Mouse (Mus musculus) E14TG2a.4 (cell line): ENCODE measurements around the gene Ralgps1.

Experiments used
- H3K27me3 ChIP-seq: 2 replicates; pipeline ENCODE4 v1.6.1; 2014; ENCODE audit warnings: low read length, control low read depth; ENCODE audit not compliant: insufficient read depth
- H3K36me3 ChIP-seq: 2 replicates; pipeline ENCODE4 v1.6.1; 2014; ENCODE audit warnings: low read length, control low read depth; ENCODE audit not compliant: insufficient read depth
- H3K4me1 ChIP-seq: replicated peaks from 2 replicates; pipeline ENCODE4 v1.6.1; 2014; ENCODE audit warnings: low read depth, low read length, control low read depth
- H3K4me3 ChIP-seq: replicated peaks from 2 replicates; pipeline ENCODE4 v1.5.1; 2014; ENCODE audit warnings: mild to moderate bottlenecking, low read length
- H3K9me3 ChIP-seq: 2 replicates; pipeline ENCODE4 v1.6.1; 2014; ENCODE audit warnings: low read length, control low read depth
- CTCF ChIP-seq: conservative IDR thresholded peaks from 2 replicates; pipeline ENCODE4 v1.5.1; 2014; ENCODE audit warnings: low read length
- NANOG ChIP-seq: IDR thresholded peaks from 2 replicates; pipeline ENCODE4 v1.6.1; 2014; ENCODE audit warnings: borderline replicate concordance, low read length, mixed read lengths
- POU5F1 ChIP-seq: IDR thresholded peaks from 2 replicates; pipeline ENCODE4 v1.6.1; 2014; ENCODE audit warnings: low read length, borderline replicate concordance

Ralgps1 gene

GRCm38 (mm10) chr2:33272665-33273439, 98.4 kb downstream of the Ralgps1 start:
- Histone ChIP-seq H3K4me1 (peaks cover 8% of the 10 kb centered on the region), H3K27me3 (no peaks in the 10 kb centered on the region), H3K4me3 (no peak overlapping the region), H3K36me3 (peaks cover 32% of the 10 kb centered on the region), H3K9me3 (no peaks in the 10 kb centered on the region)
- TF ChIP-seq NANOG (no peak), POU5F1 (no peak), CTCF (no peak)

GRCm38 (mm10) chr2:33271511-33271910, 99.8 kb downstream of the Ralgps1 start:
- no peaks in the 10 kb centered on the region for H3K27me3 ChIP-seq
- peaks cover 32% of the 10 kb centered on the region for H3K36me3 ChIP-seq
- no peaks in the 10 kb centered on the region for H3K9me3 ChIP-seq
- H3K4me1 ChIP-seq: peaks cover 8% of the 10 kb centered on the region
- H3K4me3 ChIP-seq: no peak overlapping the region
- TF ChIP-seq NANOG (no peak), POU5F1 (no peak), CTCF (no peak)

DNA sequence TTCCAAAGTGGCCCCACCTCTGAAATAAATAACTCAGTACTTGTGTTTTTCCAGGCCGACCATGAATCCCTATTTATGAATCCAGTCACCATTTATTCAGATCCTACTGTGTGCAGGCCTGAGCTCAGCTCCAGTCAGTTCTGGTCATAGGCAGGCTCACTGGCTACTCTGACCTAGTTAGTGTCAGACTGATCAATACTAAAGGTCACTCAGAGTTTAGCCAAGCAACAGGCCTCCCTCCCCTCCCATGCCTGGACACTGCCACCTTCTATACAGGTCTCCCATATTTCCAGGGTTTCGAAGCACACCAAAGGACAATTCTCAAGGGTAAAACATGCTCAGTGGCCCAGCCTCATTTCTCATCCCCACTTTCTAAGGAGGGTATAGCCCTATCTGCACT, 100.7 kb downstream of the Ralgps1 start:
- no peaks in the 10 kb centered on the region for H3K27me3 ChIP-seq
- H3K4me1 ChIP-seq: peaks cover 8% of the 10 kb centered on the region
- no peak overlapping the region for H3K4me3 ChIP-seq
- no peaks in the 10 kb centered on the region for H3K9me3 ChIP-seq
- TF ChIP-seq CTCF (no peak), NANOG (no peak), POU5F1 (no peak)
- peaks cover 32% of the 10 kb centered on the region for H3K36me3 ChIP-seq

DNA sequence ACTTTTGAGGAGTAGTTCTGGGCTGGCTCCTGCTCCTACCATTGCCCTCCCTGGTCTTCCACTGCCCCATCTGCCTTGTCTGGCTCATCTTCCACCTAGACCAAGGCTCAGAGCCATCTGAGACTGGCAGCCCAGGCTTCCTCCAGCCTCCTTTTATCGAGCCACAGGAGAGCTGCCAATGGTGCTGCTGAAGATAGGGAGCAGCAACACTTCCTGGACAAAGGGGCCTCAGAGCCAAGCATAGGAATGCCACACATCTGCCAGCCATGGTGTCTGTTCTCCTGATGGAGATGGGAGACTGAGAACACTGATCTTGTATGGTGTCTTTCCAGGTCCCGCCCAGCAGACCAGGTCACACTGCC, 102.2 kb downstream of the Ralgps1 start:
- Histone ChIP-seq H3K4me1 (peaks cover 8% of the 10 kb centered on the region), H3K27me3 (no peaks in the 10 kb centered on the region), H3K4me3 (no peak overlapping the region), H3K9me3 (no peaks in the 10 kb centered on the region), H3K36me3 (peaks cover 26% of the 10 kb centered on the region)
- TF ChIP-seq POU5F1: no peak
- no peak for TF ChIP-seq CTCF
- no peak for TF ChIP-seq NANOG

DNA sequence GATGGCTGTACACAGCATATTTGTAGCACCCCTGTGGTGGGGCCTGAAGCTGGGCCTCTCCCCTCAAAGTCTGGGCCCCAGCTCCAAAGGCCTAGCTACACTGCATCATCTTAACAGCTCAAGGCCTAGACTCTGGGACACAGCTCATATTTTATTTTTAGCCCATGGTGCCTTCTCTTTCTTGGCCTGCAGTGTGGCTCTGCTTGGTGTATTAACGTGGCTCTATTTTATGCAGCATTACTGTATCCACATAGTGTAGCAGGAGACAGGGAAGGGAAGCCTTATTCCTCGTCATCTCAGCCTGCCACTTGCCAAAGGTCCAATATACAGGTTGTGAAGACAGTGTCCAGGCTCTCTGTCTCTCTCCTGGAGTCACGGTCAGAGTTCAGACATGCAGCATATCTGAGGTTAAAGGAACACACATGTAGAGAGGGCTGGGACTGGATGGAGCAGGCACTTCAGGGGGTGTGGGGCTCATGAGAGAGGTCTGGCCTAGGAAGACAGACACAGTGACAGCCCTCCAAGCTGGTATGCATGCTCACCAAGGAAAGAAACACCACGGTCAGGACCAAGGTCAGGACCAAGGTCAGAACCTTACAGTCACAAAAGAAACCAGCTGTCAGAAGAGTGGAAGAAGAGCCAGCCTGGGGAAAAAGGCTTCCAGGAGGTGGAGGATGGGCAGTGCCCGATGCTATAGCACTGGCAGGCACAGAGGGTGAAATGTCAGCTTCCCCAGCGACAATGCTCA, 102.7 kb downstream of the Ralgps1 start:
- TF ChIP-seq POU5F1: no peak
- no peak overlapping the region for H3K4me3 ChIP-seq
- peaks cover 8% of the 10 kb centered on the region for H3K4me1 ChIP-seq
- no peaks in the 10 kb centered on the region for H3K27me3 ChIP-seq
- no peaks in the 10 kb centered on the region for H3K9me3 ChIP-seq
- peaks cover 26% of the 10 kb centered on the region for H3K36me3 ChIP-seq

- TF ChIP-seq NANOG (no peak), POU5F1 (no peak)
- no peaks in the 10 kb centered on the region for H3K9me3 ChIP-seq
Measured at GRCm38 (mm10) chr2:33267075-33267474, 104.2 kb downstream of the Ralgps1 start.

DNA sequence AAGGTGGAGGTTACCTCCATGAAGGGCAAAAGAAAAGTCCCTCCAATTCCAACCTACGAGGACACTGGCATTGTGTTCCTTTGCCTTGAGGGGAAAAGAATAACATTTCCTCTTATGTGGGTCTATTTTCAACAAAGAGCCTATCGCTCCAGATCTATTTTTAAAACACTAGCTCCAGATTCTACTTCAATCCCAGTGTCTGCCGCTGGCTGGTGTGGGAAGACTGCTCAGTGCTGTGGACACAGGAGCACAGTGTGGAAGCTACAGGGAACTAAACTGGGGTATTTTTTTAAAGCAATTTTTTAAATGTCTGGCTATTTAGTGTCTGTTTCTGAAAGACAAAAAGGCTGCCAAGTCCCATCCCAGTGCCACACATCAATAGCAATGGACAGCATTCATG, 105.5 kb downstream of the Ralgps1 start:
- H3K9me3 ChIP-seq: no peaks in the 10 kb centered on the region
- TF ChIP-seq CTCF: no peak
- no peak for TF ChIP-seq POU5F1
- TF ChIP-seq NANOG: no peak

More at GRCm38 (mm10) chr2:33267075-33267474, 104.2 kb downstream of the Ralgps1 start:
- H3K36me3 ChIP-seq: peaks cover 16% of the 10 kb centered on the region; the same call in 1 of the 2 replicates
- H3K4me1 ChIP-seq: peaks cover 8% of the 10 kb centered on the region
- no peak overlapping the region for H3K4me3 ChIP-seq
- H3K27me3 ChIP-seq: no peaks in the 10 kb centered on the region

GRCm38 (mm10) chr2:33261475-33261874, 109.8 kb downstream of the Ralgps1 start:
- H3K9me3 ChIP-seq: no peaks in the 10 kb centered on the region
- H3K36me3 ChIP-seq: peaks cover 16% of the 10 kb centered on the region
- no peak overlapping the region for H3K4me3 ChIP-seq
- H3K27me3 ChIP-seq: no peaks in the 10 kb centered on the region
- no peaks in the 10 kb centered on the region for H3K4me1 ChIP-seq
- TF ChIP-seq CTCF: no peak
- TF ChIP-seq POU5F1: no peak
- TF ChIP-seq NANOG: no peak

More for the DNA sequence above, 105.5 kb downstream of the Ralgps1 start:
- Histone ChIP-seq H3K4me3 (no peak overlapping the region), H3K4me1 (peaks cover 8% of the 10 kb centered on the region), H3K27me3 (no peaks in the 10 kb centered on the region), H3K36me3 (peaks cover 20% of the 10 kb centered on the region; the same call in 1 of the 2 replicates)

- H3K4me3 ChIP-seq: no peak overlapping the region
- H3K27me3 ChIP-seq: no peaks in the 10 kb centered on the region
- TF ChIP-seq NANOG (no peak), POU5F1 (no peak), CTCF (no peak)
- no peaks in the 10 kb centered on the region for H3K4me1 ChIP-seq
- peaks cover 19% of the 10 kb centered on the region for H3K36me3 ChIP-seq
- no peaks in the 10 kb centered on the region for H3K9me3 ChIP-seq
Measured at GRCm38 (mm10) chr2:33260772-33261171, 110.5 kb downstream of the Ralgps1 start.
